Mouse (Mus musculus) cerebellum, postnatal 10 days (tissue): ENCODE data around the gene Fyb2.
A peak's percentile ranks its signal among the peaks of the same experiment; 100 is the strongest.

Experiments
- DNase-seq, 2 experiments: peaks; one replicate each; pipeline ENCODE4 v3.0.0; 2021; ENCODE audit warnings: mixed read lengths in 2 of 2

Gene Fyb2

DNA sequence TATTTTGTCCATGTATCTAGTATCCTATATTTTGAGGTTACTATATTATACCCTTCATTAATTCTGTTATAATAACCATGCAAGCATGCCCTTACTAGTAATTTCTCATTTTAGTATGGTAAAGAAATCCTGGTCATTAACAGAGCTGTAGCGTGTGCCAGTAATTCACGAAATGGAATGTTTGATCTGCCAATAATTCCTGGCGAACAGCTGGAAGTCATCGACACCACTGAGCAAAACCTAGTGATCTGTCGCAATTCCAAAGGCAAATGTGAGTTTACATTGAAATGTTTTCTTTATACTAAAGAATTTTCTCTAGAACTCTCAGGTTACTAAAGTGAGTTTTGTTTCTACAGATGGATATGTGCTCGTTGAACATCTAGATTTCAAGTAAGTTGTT is 102.2 kb downstream of the Fyb2 start:
- DNase-seq: no peak

GRCm38 (mm10) chr4:105016006-105016613 is 102.9 kb downstream of the Fyb2 start:
- no peak for DNase-seq

DNA sequence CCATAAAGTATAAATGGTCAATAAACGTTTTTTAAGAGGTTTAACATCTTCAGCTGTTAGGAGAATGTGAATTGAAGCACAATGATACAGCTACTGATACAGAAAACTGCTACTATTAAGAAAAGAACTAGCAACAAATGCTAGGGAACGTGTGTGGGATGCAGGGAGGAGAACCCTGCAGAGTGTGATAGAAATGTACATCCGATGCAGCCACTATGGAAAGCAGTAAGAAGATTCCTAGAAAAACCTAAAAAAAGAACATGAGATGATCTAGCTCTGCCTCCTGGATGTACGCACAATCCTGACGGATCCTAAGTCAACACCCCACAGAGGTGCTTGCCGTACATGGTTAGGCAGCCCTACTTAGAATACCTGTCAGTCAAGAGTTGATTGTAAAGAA is 114.0 kb downstream of the Fyb2 start:
- no peak for DNase-seq

DNA sequence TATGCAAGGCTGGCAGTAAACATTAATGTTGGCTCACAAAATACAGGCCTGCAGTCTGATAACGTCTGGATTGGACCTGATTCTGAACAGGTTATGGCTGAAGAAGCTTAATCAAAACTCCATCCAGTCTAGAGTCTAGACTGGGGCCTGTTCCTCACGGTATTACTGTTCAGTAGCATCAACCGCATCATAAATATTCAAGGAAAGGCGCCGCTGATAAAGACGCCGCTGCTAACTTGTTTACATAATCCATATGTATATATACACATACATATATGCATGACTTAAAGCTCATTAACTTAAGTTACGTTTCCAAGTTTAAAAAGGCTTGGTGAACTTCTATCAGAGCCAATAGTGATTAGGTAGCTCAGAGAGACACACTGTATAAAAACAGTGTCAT is 117.8 kb downstream of the Fyb2 start:
- DNase-seq: no peak

- peak; percentile 39 to 45 for DNase-seq
Observed at GRCm38 (mm10) chr4:105033153-105033552, 119.9 kb downstream of the Fyb2 start.

GRCm38 (mm10) chr4:105034259-105034658 is 121.0 kb downstream of the Fyb2 start:
- peak in 1 of 2 experiments; percentile 49 for DNase-seq

DNA sequence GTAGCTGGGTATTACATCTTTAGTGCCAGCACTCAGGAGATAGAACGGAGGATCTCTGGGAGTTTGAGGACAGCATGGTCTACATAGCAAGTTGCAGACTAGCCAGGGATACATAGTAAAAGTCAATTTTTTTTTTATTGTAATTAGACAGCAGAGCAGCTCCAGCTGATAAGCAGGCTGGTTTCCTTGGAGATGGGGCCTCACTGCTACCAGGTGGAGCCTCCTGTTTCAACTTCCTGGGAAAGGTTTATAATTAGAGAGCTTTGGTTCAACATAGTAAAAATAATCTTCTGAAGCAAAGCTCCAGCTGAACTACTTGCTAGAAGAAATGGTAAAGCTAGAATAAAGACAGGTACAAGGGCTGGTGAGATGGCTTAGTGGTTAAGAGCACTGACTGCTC is 136.8 kb downstream of the Fyb2 start:
- no peak for DNase-seq

DNA sequence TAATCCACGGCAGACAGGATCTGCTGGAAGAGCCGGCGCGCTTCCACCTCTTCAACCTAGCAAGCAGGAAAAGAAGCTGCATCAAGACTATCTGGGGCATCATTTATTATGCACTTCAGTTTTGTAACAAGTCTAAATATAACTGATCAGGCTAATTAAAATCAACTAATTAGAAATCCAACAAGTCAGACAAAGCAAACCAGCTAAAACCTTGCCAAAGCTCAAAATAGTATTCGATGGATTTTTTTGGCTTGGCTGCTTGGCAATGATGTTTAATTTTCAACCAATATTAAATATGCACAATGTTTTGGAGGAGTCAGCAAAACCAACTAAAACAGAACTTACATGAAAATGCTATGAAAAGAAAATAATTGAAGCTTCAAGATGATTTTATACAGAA is 138.0 kb downstream of the Fyb2 start:
- DNase-seq: no peak
